Mouse (Mus musculus) brown adipose tissue, adult 24 weeks (tissue): ENCODE results near the gene Ccdc91. TPM values are rescaled to one million over a fixed set of nuclear protein-coding genes. Genes with fewer than 3 reads are reported as not detected.

Experiments
- H3K27ac ChIP-seq: fragments of 200-500 bp; replicated peaks from 2 replicates; pipeline ENCODE4 v1.5.1; 2012; ENCODE audit warnings: low read depth, mild to moderate bottlenecking, low read length
- H3K4me1 ChIP-seq: fragments of 200-500 bp; 2 replicates; pipeline ENCODE4 v1.6.1; 2012; ENCODE audit warnings: low read length, mixed read lengths; ENCODE audit not compliant: control insufficient read depth, insufficient read depth, insufficient read length
- H3K4me3 ChIP-seq: fragments of 200-500 bp; 2 replicates; pipeline ENCODE4 v1.5.1; 2012; ENCODE audit warnings: low read depth, mild to moderate bottlenecking, low read length, moderate library complexity; ENCODE audit not compliant: insufficient read depth
- polyA plus RNA-seq: library from polyadenylated mRNA; stranded (reverse); fragments of >200 nt; gene quantifications from 2 replicates; pipeline ENCODE4 v1.2.4, GENCODE M21; 2012; ENCODE audit not compliant: missing spikeins, insufficient read depth, insufficient read length

Gene Ccdc91
- polyA plus RNA-seq, 1 experiment, result 29.4 TPM

- Histone ChIP-seq H3K4me3 (no peak overlapping the region), H3K27ac (no peak overlapping the region), H3K4me1 (no peaks in the 10 kb centered on the region)
Measured at GRCm38 (mm10) chr6:147636464-147636863, 160.8 kb downstream of the Ccdc91 start.

DNA sequence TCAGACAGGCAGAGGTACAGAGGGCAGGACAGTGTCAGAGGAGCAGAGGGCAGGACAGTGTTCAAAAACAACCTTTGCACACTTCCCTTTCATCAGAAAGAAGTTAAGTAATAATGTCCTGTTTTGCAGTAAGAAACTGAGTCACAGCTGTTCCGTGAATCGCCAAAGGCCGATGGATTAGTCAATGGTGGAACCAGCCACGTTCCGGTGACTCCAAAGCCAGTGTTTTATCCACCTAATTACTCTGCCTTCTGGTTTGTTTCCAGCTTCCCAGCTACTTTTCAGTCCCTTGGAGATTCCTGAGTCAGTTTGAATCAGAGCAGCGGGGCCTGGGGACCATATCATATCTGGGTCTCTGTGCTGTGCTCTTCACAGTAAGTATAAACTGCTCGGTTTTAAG lies 168.2 kb downstream of the Ccdc91 start:
- Histone ChIP-seq H3K4me1 (peaks cover 3% of the 10 kb centered on the region; the same call in 1 of the 2 replicates), H3K27ac (no peak overlapping the region), H3K4me3 (no peak overlapping the region)

- H3K4me1 ChIP-seq, result peaks cover 3% of the 10 kb centered on the region; the same call in 1 of the 2 replicates
- no peak overlapping the region for H3K4me3 ChIP-seq
- no peak overlapping the region for H3K27ac ChIP-seq
Measured at GRCm38 (mm10) chr6:147644391-147644790, 168.8 kb downstream of the Ccdc91 start.

DNA sequence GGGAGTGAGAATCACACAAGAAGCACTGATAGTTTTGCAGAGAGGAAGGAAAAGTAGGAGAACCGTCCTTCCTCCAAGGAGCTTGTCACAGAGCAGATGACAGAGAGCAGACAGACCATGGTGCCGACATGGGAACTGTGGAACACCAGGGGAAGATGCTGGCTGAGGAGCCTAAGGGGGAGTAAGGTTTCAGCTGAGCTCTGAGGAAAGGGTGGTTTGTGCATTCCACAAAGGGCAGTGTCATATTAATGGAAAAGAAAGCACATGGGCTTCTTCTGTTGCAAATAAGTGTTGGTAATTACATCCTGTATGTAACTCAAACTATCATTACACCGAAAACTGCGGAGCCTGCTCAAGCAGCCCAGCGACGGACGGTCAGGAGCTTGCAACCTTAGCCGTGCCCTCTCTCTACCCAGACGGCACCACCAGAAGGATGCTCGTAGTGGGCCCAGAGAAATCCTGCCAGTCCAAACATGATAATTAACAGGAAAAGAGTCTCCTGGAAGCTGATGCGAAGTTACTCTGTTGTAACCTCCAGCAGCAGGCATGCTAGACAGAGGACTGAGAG lies 170.9 kb downstream of the Ccdc91 start:
- Histone ChIP-seq H3K4me1 (peaks cover 3% of the 10 kb centered on the region; the same call in 1 of the 2 replicates), H3K27ac (no peak overlapping the region), H3K4me3 (no peak overlapping the region)

GRCm38 (mm10) chr6:147658025-147658424 lies 182.4 kb downstream of the Ccdc91 start:
- Histone ChIP-seq H3K4me1 (no peaks in the 10 kb centered on the region), H3K4me3 (no peak overlapping the region), H3K27ac (no peak overlapping the region)

- no peak overlapping the region for H3K27ac ChIP-seq
- no peaks in the 10 kb centered on the region for H3K4me1 ChIP-seq
- no peak overlapping the region for H3K4me3 ChIP-seq
Measured at GRCm38 (mm10) chr6:147660718-147661117, 185.1 kb downstream of the Ccdc91 start.

DNA sequence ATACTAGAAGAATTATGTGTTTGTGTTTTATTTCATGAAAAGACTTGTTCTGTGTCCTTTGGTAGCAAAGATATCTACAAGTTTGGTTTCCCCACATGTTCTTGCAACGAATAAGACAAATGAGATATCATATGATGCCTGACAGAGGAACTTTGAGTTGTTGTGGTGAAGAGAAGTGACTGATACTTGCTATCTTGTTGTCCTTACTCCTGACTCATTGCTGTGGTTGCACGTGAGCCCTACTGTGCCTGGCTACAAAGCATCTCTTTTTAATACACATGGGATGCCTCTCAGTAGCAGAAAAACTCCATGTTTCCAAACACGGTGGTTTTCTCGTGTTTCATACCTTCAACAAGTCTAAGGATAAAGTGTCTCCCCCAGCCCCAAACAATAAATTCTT lies 186.2 kb downstream of the Ccdc91 start:
- no peak overlapping the region for H3K4me3 ChIP-seq
- no peak overlapping the region for H3K27ac ChIP-seq
- no peaks in the 10 kb centered on the region for H3K4me1 ChIP-seq

GRCm38 (mm10) chr6:147662610-147663009 lies 187.0 kb downstream of the Ccdc91 start:
- Histone ChIP-seq H3K4me3 (no peak overlapping the region), H3K4me1 (no peaks in the 10 kb centered on the region), H3K27ac (no peak overlapping the region)

DNA sequence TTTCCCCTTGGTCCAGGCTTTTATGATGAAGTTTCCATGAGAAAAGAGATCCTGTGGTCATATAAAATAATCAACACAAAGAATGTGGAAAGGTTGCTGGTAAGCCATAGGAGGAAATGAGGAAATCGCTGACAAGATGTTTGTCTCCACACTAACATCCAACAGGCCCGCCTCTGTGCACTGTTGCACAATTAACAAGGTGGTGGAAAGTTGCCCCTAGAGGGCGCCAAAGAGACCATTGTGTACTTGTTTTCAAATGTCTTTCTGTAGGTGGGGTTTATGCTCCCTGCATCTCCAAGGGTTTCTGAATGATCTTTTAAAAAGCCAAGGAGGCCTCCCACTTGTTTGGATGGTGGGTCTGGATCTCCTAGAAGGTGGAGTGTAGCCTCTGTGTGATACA lies 188.7 kb downstream of the Ccdc91 start:
- Histone ChIP-seq H3K27ac (no peak overlapping the region), H3K4me1 (no peaks in the 10 kb centered on the region), H3K4me3 (no peak overlapping the region)

DNA sequence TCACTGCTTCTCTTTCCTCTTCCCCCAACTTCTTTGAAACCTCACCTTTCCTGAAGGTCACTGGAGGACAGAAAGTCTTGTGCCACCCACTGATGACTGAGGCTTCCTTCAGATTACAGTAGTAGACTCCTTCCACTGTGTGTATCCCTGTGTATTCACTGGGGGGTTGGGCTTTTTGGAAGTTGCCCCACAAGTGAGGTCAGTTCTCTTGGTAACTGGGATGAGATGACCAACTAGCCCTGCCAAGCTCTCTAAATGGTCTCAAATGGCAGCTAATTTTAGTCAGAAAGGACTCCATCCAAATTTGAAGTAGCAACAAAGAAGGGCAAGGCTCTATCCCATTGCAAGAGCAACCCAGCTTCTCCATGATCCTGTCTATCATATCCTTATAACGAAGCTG lies 195.7 kb downstream of the Ccdc91 start:
- Histone ChIP-seq H3K4me1 (0 out of 2 replicates have a peak, but pooled peaks cover 3% of the 10 kb centered on the region), H3K27ac (no peak overlapping the region), H3K4me3 (no peak overlapping the region)

DNA sequence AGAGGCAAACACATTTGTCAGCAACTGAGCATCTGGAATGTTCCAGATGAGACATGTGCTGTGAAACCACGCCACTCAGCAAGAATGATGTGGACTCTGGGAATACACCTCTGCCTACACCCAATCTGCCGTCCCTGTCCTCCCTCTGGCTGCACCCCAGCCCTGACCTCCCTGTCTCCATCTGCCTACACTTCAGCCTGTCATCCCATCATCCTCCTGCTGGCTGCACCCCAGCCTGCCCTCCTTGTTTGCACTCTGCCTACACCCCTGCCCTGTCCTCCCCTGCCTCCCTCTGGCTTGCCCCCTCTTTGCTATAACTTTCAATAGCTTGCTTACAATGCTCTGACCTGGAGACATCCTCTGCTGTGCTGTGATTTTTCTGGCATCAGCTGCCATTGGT lies 196.9 kb downstream of the Ccdc91 start:
- 0 out of 2 replicates have a peak, but pooled peaks cover 3% of the 10 kb centered on the region for H3K4me1 ChIP-seq
- H3K27ac ChIP-seq, result no peak overlapping the region

GRCm38 (mm10) chr6:147675022-147675733 lies 199.6 kb downstream of the Ccdc91 start:
- Histone ChIP-seq H3K4me1 (0 out of 2 replicates have a peak, but pooled peaks cover 3% of the 10 kb centered on the region), H3K27ac (no peak overlapping the region), H3K4me3 (no peak overlapping the region)

More for the DNA sequence above, 196.9 kb downstream of the Ccdc91 start:
- H3K4me3 ChIP-seq, result no peak overlapping the region

- H3K4me1 ChIP-seq, result 0 out of 2 replicates have a peak, but pooled peaks cover 1% of the 10 kb centered on the region
- H3K27ac ChIP-seq, result no peak overlapping the region
- no peak overlapping the region for H3K4me3 ChIP-seq
Measured at GRCm38 (mm10) chr6:147676214-147676613, 200.6 kb downstream of the Ccdc91 start.
